Mouse (Mus musculus) stomach, postnatal 0 days (tissue): ENCODE results near the gene Atf6b. TPM values are rescaled to one million over a fixed set of nuclear protein-coding genes. Genes with fewer than 3 reads are reported as not detected.

Experiments
- ATAC-seq: fragments of 200-750 bp; cut with Nextera tagmentation; 2 replicates; pipeline ENCODE4 v1.8.0; 2017; ENCODE audit not compliant: low FRiP score, low TSS enrichment
- DNase-seq: peaks from one replicate; pipeline ENCODE4 v3.0.0-alpha.2; 2016; ENCODE audit warnings: low spot score
- H3K27ac ChIP-seq: fragments of 300-500 bp; sonication (generic); replicated peaks from 2 replicates; pipeline ENCODE4 v1.5.1; 2014; ENCODE audit warnings: mild to moderate bottlenecking, control low read depth
- H3K27me3 ChIP-seq: fragments of 300-500 bp; sonication (generic); 2 replicates; pipeline ENCODE4 v1.6.1; 2014; ENCODE audit warnings: low read length; ENCODE audit not compliant: control insufficient read depth, insufficient read depth
- H3K36me3 ChIP-seq: fragments of 300-500 bp; sonication (generic); 2 replicates; pipeline ENCODE4 v1.6.1; 2014; ENCODE audit warnings: low read length, mixed read lengths; ENCODE audit not compliant: control insufficient read depth, insufficient read depth
- H3K4me1 ChIP-seq: fragments of 300-500 bp; sonication (generic); replicated peaks from 2 replicates; pipeline ENCODE4 v1.6.1; 2014; ENCODE audit warnings: antibody characterized with exemption; ENCODE audit not compliant: control insufficient read depth, insufficient read depth
- H3K4me2 ChIP-seq: fragments of 300-500 bp; sonication (generic); replicated peaks from 2 replicates; pipeline ENCODE4 v1.6.1; 2014; ENCODE audit warnings: low read depth, mild to moderate bottlenecking, control low read depth, moderate library complexity
- H3K4me3 ChIP-seq: fragments of 300-500 bp; sonication (generic); 2 replicates; pipeline ENCODE4 v1.5.1; 2014; ENCODE audit warnings: low read depth, low read length, control low read depth
- H3K9ac ChIP-seq: fragments of 300-500 bp; sonication (generic); 2 replicates; pipeline ENCODE4 v1.6.1; 2014; ENCODE audit warnings: mild to moderate bottlenecking, low read length, control low read depth, mixed read lengths
- H3K9me3 ChIP-seq: fragments of 300-500 bp; sonication (generic); 2 replicates; pipeline ENCODE4 v1.6.1; 2016; ENCODE audit warnings: low read length; ENCODE audit not compliant: control insufficient read depth
- CTCF ChIP-seq: IDR thresholded peaks from 2 replicates; pipeline ENCODE4 v1.5.1; 2016; ENCODE audit warnings: antibody characterized with exemption, low read depth, mild to moderate bottlenecking, moderate library complexity
- EP300 ChIP-seq: optimal IDR thresholded peaks from 2 replicates; pipeline ENCODE3; 2016; ENCODE audit warnings: antibody characterized with exemption
- whole genome bisulfite sequencing: fragments of 180-500 bp; shearing (Covaris S2); extraction: QIAGEN DNeasy Blood & Tissue Kit; methylation state at CpG from one replicate; pipeline ENCODE4 v1.1.7; 2014; 5-methylcytosine and 5-hydroxymethylcytosine counted together
- polyA plus RNA-seq: library from polyadenylated mRNA; unstranded; fragments of >200 nt; fragmentation: Nextera tagmentation; extraction: Ambion mirVana; gene quantifications from 2 replicates; pipeline ENCODE4 v1.2.1, GENCODE M21; 2015

Atf6b gene
- polyA plus RNA-seq, 1 experiment from 2014 or later: 35.4 TPM

GRCm38 (mm10) chr17:34604061-34604508, 42.9 kb upstream of the Atf6b start, which contains the start of gene Agpat1:
TSS of gene Agpat1 (plus strand) at chr17:34604262.
- peaks cover 8% of the 10 kb centered on the region for H3K36me3 ChIP-seq
- H3K9ac ChIP-seq: peak within 1 kb of the TSS; percentile 66
- H3K9me3 ChIP-seq: no peaks in the 10 kb centered on the region
- H3K4me2 ChIP-seq: peak within 1 kb of the TSS; percentile 88
- TF ChIP-seq CTCF (no peak), EP300 (no peak)
- H3K27ac ChIP-seq: peak within 1 kb of the TSS; percentile 93
- H3K4me3 ChIP-seq: peak within 1 kb of the TSS; percentile 89
- no peaks in the 10 kb centered on the region for H3K27me3 ChIP-seq
- ATAC-seq: peak; percentile 87
- DNase-seq: no peak
- 0 out of 2 replicates have a peak, but pooled peaks cover 5% of the 10 kb centered on the region for H3K4me1 ChIP-seq
- under 1% methylated on average over 35 of the region's 35 CpGs for WGBS

DNA sequence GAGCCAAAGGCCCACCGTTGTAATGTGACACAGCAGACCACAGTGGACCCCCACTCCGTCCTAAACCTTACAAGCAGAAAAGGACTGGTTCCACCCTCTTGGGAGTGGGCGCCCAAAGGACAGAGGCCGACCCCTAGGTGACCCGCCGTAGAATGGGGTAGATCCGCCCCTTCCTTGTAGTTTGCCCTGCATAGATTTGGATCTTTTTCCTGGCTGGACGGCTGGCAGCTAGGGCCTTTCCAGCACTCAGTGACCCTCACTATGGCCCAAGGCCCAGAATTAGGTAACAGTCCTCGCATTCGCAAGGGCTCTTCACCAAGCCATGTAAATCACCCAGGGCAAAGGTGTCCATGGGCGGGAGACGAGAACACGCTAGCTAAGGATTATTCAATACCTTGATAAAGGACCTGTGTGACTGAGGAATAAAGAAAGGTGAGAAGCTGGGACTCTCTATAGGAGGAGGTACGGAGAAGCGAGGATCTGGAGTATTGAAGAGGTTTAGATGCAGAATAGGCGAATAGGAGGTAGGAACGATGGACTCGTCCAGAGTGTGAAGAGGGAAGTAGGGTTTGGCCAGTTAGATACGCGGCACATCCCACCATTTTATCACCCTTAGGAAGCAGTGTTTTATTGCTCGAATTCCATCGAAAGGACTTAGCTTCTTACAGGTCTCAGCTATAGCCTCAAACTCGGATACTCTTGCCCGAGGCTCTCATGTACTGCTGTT, 42.3 kb upstream of the Atf6b start:
- no peaks in the 10 kb centered on the region for H3K27me3 ChIP-seq
- H3K4me3 ChIP-seq: peak overlapping the region; percentile 89
- no peaks in the 10 kb centered on the region for H3K9me3 ChIP-seq
- H3K27ac ChIP-seq: peak overlapping the region; percentile 93
- no peak for DNase-seq
- peak overlapping the region; percentile 88 for H3K4me2 ChIP-seq
- 0 out of 2 replicates have a peak, but pooled peaks cover 5% of the 10 kb centered on the region for H3K4me1 ChIP-seq
- no peak for TF ChIP-seq CTCF
- 14% methylated on average over 24 of the region's 24 CpGs for whole genome bisulfite sequencing
- peak overlapping the region; percentile 61 for H3K9ac ChIP-seq
- peaks cover 8% of the 10 kb centered on the region for H3K36me3 ChIP-seq
- ATAC-seq: no peak

GRCm38 (mm10) chr17:34605609-34606008, 41.3 kb upstream of the Atf6b start:
- Histone ChIP-seq H3K9ac (peak overlapping the region; percentile 90), H3K4me1 (0 out of 2 replicates have a peak, but pooled peaks cover 5% of the 10 kb centered on the region), H3K4me2 (peak overlapping the region; percentile 88), H3K4me3 (peak overlapping the region; percentile 89), H3K9me3 (no peaks in the 10 kb centered on the region), H3K27ac (peak overlapping the region; percentile 93), H3K36me3 (peaks cover 6% of the 10 kb centered on the region; the same call in 1 of the 2 replicates), H3K27me3 (no peaks in the 10 kb centered on the region)
- ATAC-seq (peak; percentile 43), DNase-seq (peak; percentile 96)
- whole genome bisulfite sequencing: 0% methylated on average over 26 of the region's 30 CpGs
- TF ChIP-seq CTCF: no peak
- TF ChIP-seq EP300: peak; percentile 4

DNA sequence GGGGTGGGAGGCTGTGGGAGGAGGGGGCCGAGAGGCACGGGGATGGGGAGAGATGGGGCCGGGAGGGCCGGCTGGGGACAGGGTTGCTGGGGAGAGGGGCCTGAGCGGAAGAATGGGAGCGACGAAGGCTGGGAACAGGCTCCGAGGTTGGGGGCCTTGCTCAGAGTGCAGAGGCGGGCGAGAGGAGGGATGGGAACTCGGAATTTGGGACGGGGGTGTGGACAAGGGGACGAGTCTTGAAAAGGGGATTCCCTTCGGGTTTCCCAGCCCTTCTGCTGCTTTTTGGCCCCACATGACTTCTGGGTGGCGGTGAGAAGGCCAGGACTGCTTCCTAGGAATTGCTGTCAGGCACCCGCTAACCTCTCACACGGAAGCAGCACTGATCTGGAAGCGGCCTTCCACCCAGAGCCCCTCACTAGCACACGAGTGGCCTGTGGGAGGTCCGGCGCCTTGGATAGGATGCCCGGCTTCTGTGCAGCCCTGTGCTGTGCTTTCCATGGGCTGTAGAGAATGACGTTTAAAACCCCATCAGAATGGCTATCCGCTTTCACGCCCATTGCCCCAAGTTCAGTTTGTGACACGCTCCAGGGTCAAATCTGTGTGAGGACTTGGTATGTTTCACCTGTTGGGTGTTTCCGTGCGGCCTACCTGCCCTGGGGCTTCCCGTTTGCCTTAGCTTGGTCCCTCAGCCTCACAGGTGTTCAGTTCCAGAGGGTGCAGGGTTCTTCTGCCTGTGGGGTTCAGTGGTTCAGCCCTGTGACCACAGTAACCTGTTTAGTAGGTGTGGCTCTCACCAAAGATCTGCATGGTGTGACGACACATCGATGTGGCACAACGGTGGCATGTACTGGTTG, 40.5 kb upstream of the Atf6b start:
- Histone ChIP-seq H3K4me2 (peak overlapping the region; percentile 88), H3K4me1 (0 out of 2 replicates have a peak, but pooled peaks cover 5% of the 10 kb centered on the region), H3K9me3 (no peaks in the 10 kb centered on the region), H3K4me3 (peak overlapping the region; percentile 89), H3K27me3 (no peaks in the 10 kb centered on the region), H3K27ac (peak overlapping the region; percentile 93), H3K36me3 (peaks cover 12% of the 10 kb centered on the region), H3K9ac (peak overlapping the region; percentile 90)
- 8% methylated on average over 32 of the region's 32 CpGs for WGBS
- peak; percentile 43 for DNase-seq
- TF ChIP-seq EP300 (no peak), CTCF (no peak)
- ATAC-seq: no peak

DNA sequence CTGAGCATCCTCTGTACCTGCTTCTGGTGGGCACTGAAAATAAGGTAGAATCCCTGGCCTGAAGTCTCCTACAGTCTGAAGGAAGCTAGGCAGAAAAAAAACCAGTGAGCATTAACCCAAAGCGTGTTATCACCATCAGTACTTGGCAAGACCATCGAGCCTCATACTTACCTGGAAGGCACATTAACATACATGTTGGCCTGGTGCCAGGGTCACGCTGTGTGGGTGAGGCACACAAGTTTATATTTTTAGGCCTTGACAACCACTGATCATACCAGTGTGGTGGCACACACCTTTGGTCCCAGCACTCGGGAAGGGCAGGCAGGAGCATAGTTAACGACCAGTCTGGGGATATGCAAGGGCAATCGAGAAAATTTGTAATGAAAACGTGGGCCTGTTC, 38.9 kb upstream of the Atf6b start:
- Histone ChIP-seq H3K9me3 (no peaks in the 10 kb centered on the region), H3K36me3 (peaks cover 24% of the 10 kb centered on the region), H3K4me2 (no peak overlapping the region; the same call in 1 of the 2 replicates), H3K4me1 (0 out of 2 replicates have a peak, but pooled peaks cover 5% of the 10 kb centered on the region), H3K27me3 (no peaks in the 10 kb centered on the region), H3K9ac (peak overlapping the region; percentile 18; the same call in 1 of the 2 replicates), H3K4me3 (no peak overlapping the region), H3K27ac (peak overlapping the region; percentile 61)
- 63% methylated on average over 7 of the region's 7 CpGs for WGBS
- ATAC-seq: no peak
- no peak for TF ChIP-seq EP300
- no peak for TF ChIP-seq CTCF
- peak; percentile 51 for DNase-seq
